Mouse (Mus musculus) spleen, adult 2 months (tissue): Measurements from ENCODE around the gene Lrrc75a. TPM values are rescaled to one million over a fixed set of nuclear protein-coding genes. Genes with fewer than 3 reads are reported as not detected.

Source experiments
- DNase-seq, 2 experiments: peaks; one replicate each; pipeline versions ENCODE4 v3.0.0 to v3.0.0-alpha.2; 2012 to 2021; ENCODE audit warnings: low spot score in 2 of 2, low read depth in 1 of 2
- H3K27ac ChIP-seq: fragments of 200-500 bp; 2 replicates; pipeline ENCODE4 v1.5.1; 2012; ENCODE audit warnings: low read length, inconsistent platforms; ENCODE audit not compliant: insufficient read depth
- H3K27me3 ChIP-seq: fragments of 200-500 bp; 2 replicates; pipeline ENCODE4 v1.6.1; 2012; ENCODE audit warnings: mild to moderate bottlenecking, moderate library complexity, low read length, inconsistent platforms; ENCODE audit not compliant: control insufficient read depth, insufficient read depth
- H3K36me3 ChIP-seq: fragments of 200-500 bp; 2 replicates; pipeline ENCODE4 v1.6.1; 2012; ENCODE audit warnings: mild to moderate bottlenecking, low read length, inconsistent platforms; ENCODE audit not compliant: control insufficient read depth, insufficient read depth
- H3K4me1 ChIP-seq: fragments of 200-500 bp; 2 replicates; pipeline ENCODE4 v1.6.1; 2011; ENCODE audit warnings: inconsistent platforms; ENCODE audit not compliant: control insufficient read depth, insufficient read depth, insufficient read length
- H3K4me3 ChIP-seq: fragments of 200-500 bp; 2 replicates; pipeline ENCODE4 v1.5.1; 2011; ENCODE audit warnings: mild to moderate bottlenecking, inconsistent platforms; ENCODE audit not compliant: insufficient read depth, insufficient read length; ENCODE audit errors: extremely low read depth
- CTCF ChIP-seq: fragments of 200-500 bp; IDR thresholded peaks from 2 replicates; pipeline ENCODE4 v1.5.1; 2011; ENCODE audit warnings: mild to moderate bottlenecking, inconsistent platforms; ENCODE audit not compliant: insufficient read depth, insufficient read length, insufficient replicate concordance; ENCODE audit errors: extremely low read depth
- POLR2A ChIP-seq: fragments of 200-500 bp; IDR thresholded peaks from 2 replicates; pipeline ENCODE4 v1.6.1; 2011; ENCODE audit warnings: low read depth, low read length, inconsistent platforms
- WGBS: fragments of 180-500 bp; shearing (Covaris S2); methylation state at CpG from one replicate; pipeline ENCODE4 v1.1.7; 2018; 5-methylcytosine and 5-hydroxymethylcytosine counted together
- polyA plus RNA-seq: library from polyadenylated mRNA; depleted of rRNA; stranded (reverse); fragments of >200 nt; gene quantifications from 2 replicates; pipeline ENCODE4 v1.2.3, GENCODE M21; 2012

Gene Lrrc75a
- polyA plus RNA-seq, 1 experiment = 6.6 TPM

DNA sequence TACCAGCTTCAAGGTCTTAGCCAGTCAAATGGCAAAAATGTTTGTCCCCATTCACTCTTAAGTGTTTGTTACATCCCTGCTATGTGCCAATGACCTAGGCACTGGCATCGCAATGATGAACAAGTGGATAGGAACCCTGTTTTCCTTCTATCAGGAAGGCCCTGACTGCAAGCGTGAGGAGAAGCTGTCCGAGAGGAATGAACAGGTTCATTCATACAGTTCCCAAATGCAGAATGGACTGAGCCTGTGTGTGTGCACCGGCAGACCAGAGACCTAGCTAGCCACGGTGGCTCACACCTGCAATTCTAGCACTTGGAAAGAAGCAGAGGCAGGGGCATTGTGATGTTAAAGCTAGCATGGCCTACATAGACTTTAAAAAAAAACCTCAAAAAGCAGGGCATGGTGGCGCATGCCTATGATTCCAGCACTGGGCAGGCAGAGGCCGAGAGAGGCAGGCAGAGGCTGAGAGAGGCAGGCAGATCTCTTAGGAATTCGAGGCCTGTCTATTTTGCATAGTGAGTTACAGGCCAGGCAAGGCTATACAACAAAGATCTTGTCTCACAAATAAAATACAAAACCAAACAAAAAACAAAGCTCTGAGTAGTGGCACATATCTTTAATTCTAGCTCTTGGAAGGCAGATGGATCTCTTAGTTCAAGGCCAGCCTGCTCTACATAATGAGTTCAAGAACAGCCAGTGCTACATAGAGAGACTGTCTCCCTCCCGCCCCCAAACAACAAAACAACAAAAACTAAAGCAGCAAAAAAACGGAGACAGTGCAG, 41.0 kb downstream of the Lrrc75a start:
- Histone ChIP-seq H3K36me3 (peaks cover 29% of the 10 kb centered on the region), H3K4me3 (no peak overlapping the region), H3K4me1 (no peaks in the 10 kb centered on the region), H3K27me3 (no peaks in the 10 kb centered on the region), H3K27ac (no peak overlapping the region)
- 79% methylated on average over 10 of the region's 10 CpGs for WGBS
- DNase-seq = no peak
- TF ChIP-seq CTCF (no peak), POLR2A (no peak)

- Histone ChIP-seq H3K36me3 (peaks cover 29% of the 10 kb centered on the region), H3K4me1 (peaks cover 4% of the 10 kb centered on the region; the same call in 1 of the 2 replicates), H3K4me3 (no peak overlapping the region), H3K27ac (no peak overlapping the region), H3K27me3 (no peaks in the 10 kb centered on the region)
- TF ChIP-seq CTCF (no peak), POLR2A (no peak)
- WGBS = 75% methylated on average over 10 of the region's 10 CpGs
- DNase-seq = no peak
Measured at GRCm38 (mm10) chr11:62606299-62607169, 41.8 kb downstream of the Lrrc75a start.

GRCm38 (mm10) chr11:62605619-62606298, 42.6 kb downstream of the Lrrc75a start:
- no peaks in the 10 kb centered on the region for H3K27me3 ChIP-seq
- DNase-seq = no peak
- 88% methylated on average over 10 of the region's 10 CpGs for WGBS
- no peak for TF ChIP-seq POLR2A
- TF ChIP-seq CTCF = no peak
- H3K4me1 ChIP-seq = peaks cover 4% of the 10 kb centered on the region; the same call in 1 of the 2 replicates
- peaks cover 29% of the 10 kb centered on the region for H3K36me3 ChIP-seq
- H3K27ac ChIP-seq = no peak overlapping the region
- H3K4me3 ChIP-seq = no peak overlapping the region

DNA sequence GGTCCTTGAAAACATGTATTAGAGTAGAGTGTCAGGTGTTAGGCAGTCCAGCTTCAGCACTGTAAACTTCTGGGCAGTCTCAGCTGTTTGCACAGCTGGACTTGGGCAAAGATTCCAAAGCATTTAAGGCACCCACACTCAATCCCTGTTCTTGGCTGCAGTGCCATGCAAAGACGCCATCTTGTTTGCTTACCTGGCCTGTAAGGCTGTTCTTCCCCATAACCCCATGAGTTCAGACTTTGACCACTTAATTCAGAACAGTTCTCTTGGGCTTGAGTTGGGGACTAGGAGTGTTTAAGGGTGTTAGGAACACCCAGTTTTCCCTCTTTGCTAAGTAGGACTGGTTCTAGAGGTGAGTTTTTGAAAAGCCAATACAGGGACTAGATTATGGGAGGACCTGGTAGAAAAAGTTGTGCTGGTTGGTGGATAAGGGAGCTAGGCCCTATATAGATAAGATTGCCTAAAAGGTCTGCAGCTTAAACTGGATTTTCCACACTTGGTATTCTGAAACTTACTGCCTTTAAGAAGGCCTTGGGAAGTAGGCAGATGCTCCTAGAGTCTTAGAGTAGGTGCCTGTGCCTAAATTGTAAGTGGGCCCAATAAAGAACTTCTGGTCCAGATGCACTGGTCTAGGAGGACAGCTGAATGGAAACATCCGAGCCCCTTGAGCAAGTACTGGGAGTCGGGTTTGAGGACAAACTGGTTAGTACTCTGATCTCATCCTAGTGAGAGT, 43.3 kb downstream of the Lrrc75a start:
- peaks cover 29% of the 10 kb centered on the region for H3K36me3 ChIP-seq
- no peaks in the 10 kb centered on the region for H3K27me3 ChIP-seq
- no peak overlapping the region for H3K4me3 ChIP-seq
- TF ChIP-seq POLR2A (no peak), CTCF (no peak)
- peaks cover 4% of the 10 kb centered on the region; the same call in 1 of the 2 replicates for H3K4me1 ChIP-seq
- H3K27ac ChIP-seq = no peak overlapping the region
- WGBS = 71% methylated on average over 3 of the region's 3 CpGs
- no peak for DNase-seq

DNA sequence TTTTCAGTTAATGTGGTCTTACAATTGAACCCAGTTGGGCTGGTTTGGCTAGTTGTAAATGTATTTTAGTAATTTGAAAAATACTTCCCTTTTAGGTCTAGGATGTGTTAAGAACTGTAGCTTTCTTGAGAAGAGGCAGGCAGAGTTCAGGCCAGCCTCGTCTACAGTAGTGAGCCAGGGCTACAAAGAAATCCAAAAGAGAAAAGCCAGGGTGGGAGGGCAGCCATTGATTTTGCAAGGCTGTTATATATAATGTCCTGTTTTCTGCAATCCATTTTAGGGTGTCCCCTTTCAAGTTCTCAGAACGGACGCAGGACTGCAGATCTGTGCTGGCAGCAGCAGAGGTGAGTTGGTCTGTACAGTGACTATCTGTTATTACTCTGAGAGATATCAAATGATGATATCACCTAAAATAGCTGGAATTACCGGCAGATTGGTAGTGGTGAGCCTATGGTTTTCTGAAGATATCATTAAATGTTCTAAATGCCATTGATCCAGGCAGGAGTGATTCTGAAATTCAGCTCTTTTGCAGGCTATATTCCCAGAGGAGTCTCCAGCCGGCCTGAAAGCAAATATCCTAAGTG, 44.1 kb downstream of the Lrrc75a start:
- 38% methylated on average over 5 of the region's 5 CpGs for WGBS
- DNase-seq = no peak
- Histone ChIP-seq H3K27ac (no peak overlapping the region), H3K27me3 (no peaks in the 10 kb centered on the region), H3K4me3 (no peak overlapping the region), H3K36me3 (peaks cover 36% of the 10 kb centered on the region), H3K4me1 (peaks cover 4% of the 10 kb centered on the region; the same call in 1 of the 2 replicates)
- TF ChIP-seq POLR2A (no peak), CTCF (no peak)

DNA sequence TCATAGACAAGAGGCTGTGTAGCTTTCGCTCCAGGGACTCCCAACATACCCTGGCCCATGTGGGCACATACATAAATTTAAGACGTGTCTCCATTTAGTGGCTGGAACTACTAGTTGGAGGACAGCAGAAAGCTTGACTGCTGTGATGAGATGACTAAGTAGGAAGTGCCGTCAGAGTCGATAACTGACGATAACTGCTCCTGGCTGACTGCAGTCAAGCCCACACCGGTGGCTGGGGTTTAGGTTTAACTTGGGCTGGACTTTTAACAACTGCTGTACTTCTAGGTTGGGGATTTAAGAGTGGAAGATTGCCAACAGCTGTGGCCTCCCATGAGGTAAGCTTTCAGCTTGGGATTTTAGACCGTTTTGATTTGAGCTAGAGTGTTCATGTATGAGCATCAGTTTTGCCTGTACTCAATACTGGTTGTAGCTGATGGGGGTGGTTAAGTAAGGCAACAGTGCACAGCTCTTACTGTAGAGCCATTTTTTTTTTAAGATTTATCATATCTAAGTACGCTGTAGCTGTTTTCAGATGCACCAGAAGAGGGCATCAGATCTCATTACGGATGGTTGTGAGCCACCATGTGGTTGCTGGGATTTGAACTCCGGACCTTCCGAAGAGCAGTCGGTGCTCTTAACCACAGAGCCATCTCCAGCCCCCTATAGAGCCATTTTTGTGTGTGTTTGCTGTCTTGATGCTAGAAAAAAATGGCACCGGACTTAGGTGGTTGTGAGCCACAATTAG, 44.8 kb downstream of the Lrrc75a start:
- Histone ChIP-seq H3K27me3 (no peaks in the 10 kb centered on the region), H3K4me3 (peak overlapping the region; percentile 77), H3K27ac (peak overlapping the region; percentile 96), H3K36me3 (peaks cover 37% of the 10 kb centered on the region), H3K4me1 (peaks cover 4% of the 10 kb centered on the region; the same call in 1 of the 2 replicates)
- 1% methylated on average over 13 of the region's 13 CpGs for WGBS
- no peak for TF ChIP-seq CTCF
- no peak for TF ChIP-seq POLR2A
- no peak for DNase-seq
